Mouse (Mus musculus): ENCODE measurements around the gene Hoxa10.
A peak's percentile ranks its signal among the peaks of the same experiment; 100 is the strongest.

Gene Hoxa10

GRCm38 (mm10) chr6:52230516-52231165, 10.0 kb downstream of the Hoxa10 start, which contains the start of gene Hoxa9:
Gene Hoxa9 (minus strand): TSS chr6:52231089.
- DNase-seq (ENCODE audit: low spot score in 2 of 2): no peak

GRCm38 (mm10) chr6:52229558-52230416, 10.9 kb downstream of the Hoxa10 start:
- DNase-seq (ENCODE audit: low spot score in 2 of 2): no peak

GRCm38 (mm10) chr6:52228475-52229465, 11.9 kb downstream of the Hoxa10 start:
- no peak for DNase-seq (ENCODE audit: low spot score in 2 of 2)

GRCm38 (mm10) chr6:52227470-52228222, 13.0 kb downstream of the Hoxa10 start:
- no peak for DNase-seq (ENCODE audit: low spot score in 2 of 2)

- no peak for DNase-seq (ENCODE audit: low spot score in 2 of 2)
These were observed 13.9 kb downstream of the Hoxa10 start for GRCm38 (mm10) chr6:52226569-52227257.

- DNase-seq (ENCODE audit: low spot score in 2 of 2): no peak
These were observed 14.8 kb downstream of the Hoxa10 start for GRCm38 (mm10) chr6:52225612-52226568.

- no peak for DNase-seq (ENCODE audit: low spot score in 2 of 2)
These were observed 15.6 kb downstream of the Hoxa10 start for GRCm38 (mm10) chr6:52224895-52225611.

- no peak for DNase-seq (ENCODE audit: low spot score in 2 of 2)
These were observed 16.5 kb downstream of the Hoxa10 start for GRCm38 (mm10) chr6:52223939-52224760.

GRCm38 (mm10) chr6:52222729-52223128, 17.9 kb downstream of the Hoxa10 start:
- DNase-seq (ENCODE audit: low spot score in 2 of 2): no peak

- DNase-seq (ENCODE audit: low spot score in 2 of 2): no peak
These were observed 18.5 kb downstream of the Hoxa10 start for GRCm38 (mm10) chr6:52221993-52222685.

- peak; percentile 69 to 82 for DNase-seq (ENCODE audit: low spot score in 2 of 2)
These were observed 19.2 kb downstream of the Hoxa10 start, which contains the start of gene Hoxa7 for GRCm38 (mm10) chr6:52221337-52221992. Gene Hoxa7 (minus strand): TSS chr6:52221854.

- no peak for DNase-seq (ENCODE audit: low spot score in 2 of 2)
These were observed 19.8 kb downstream of the Hoxa10 start for GRCm38 (mm10) chr6:52220865-52221310.

- DNase-seq (ENCODE audit: low spot score in 2 of 2): no peak
These were observed 20.4 kb downstream of the Hoxa10 start for GRCm38 (mm10) chr6:52220003-52220864.

GRCm38 (mm10) chr6:52219234-52219942, 21.3 kb downstream of the Hoxa10 start:
- no peak for DNase-seq (ENCODE audit: low spot score in 2 of 2)
